Mouse (Mus musculus) erythroblast, embryonic 14.5 days (primary cell): ENCODE measurements around the gene Ntn4.

ENCODE experiments used
- GATA1 ChIP-seq: IDR thresholded peaks from 2 replicates; pipeline ENCODE4 v1.6.1; 2012; ENCODE audit warnings: low read length, inconsistent platforms, mixed read lengths
- TAL1 ChIP-seq: IDR thresholded peaks from 3 replicates; pipeline ENCODE4 v1.6.1; 2012; ENCODE audit warnings: low read length, inconsistent platforms, mixed read lengths

DNA sequence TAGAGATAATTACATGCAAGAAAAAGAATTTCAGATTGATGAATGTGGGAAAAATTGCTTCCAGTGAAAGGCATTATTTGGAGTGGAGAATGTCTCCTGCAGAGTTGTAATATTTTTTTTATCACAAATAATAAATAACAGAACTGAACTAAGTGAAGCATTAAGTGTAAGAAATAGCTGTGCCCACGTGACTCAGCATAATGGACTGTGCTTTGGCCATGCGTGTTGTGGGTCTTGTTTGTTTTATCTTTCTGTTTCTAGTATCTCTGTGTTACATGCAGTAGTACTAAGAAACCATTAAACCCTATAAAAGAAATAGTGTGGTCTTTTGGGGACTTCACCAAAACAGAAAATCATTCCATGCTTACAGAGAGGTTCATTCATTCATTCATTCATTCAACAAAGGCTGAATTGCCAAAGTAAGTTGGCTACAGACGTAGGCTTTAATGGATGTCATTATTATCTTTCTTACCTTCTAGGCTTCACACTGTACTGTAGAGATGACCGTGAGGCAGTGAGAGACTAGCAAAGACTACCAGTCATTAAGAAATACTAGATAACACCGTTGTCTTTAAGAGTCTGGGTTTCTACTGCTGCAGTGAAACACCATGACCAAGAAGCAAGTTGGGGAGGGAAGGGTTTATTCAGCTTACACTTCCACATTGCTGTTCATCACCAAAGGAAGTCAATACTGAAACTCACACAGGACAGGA is 81.3 kb downstream of the Ntn4 start:
- TF ChIP-seq GATA1 (no peak), TAL1 (no peak)
